Mouse (Mus musculus) limb, embryonic 13.5 days (tissue): Measurements from ENCODE around the gene Gm39653. TPM values are rescaled to one million over a fixed set of nuclear protein-coding genes. Genes with fewer than 3 reads are reported as not detected.
"Not testable (repeated sequence)": the region's sequence is repeated elsewhere in the genome, so short reads cannot be mapped to it uniquely, and the experiment has no call there.

ENCODE experiments used
- ATAC-seq: fragments of 200-750 bp; cut with Nextera tagmentation; 2 replicates; pipeline ENCODE4 v1.8.0; 2017; ENCODE audit warnings: low read depth, moderate number of reproducible peaks, moderate TSS enrichment; ENCODE audit not compliant: low FRiP score
- H3K27ac ChIP-seq: fragments of 300-500 bp; sonication (generic); 2 replicates; pipeline ENCODE4 v1.5.1; 2015; ENCODE audit warnings: inconsistent platforms, mild to moderate bottlenecking, moderate library complexity
- H3K27me3 ChIP-seq: fragments of 300-500 bp; sonication (generic); 2 replicates; pipeline ENCODE4 v1.6.1; 2015; ENCODE audit warnings: mild to moderate bottlenecking, inconsistent platforms
- H3K36me3 ChIP-seq: fragments of 300-500 bp; sonication (generic); 2 replicates; pipeline ENCODE4 v1.6.1; 2015; ENCODE audit warnings: inconsistent platforms, mild to moderate bottlenecking, moderate library complexity
- H3K4me1 ChIP-seq: fragments of 300-500 bp; sonication (generic); 2 replicates; pipeline ENCODE4 v1.6.1; 2015; ENCODE audit warnings: inconsistent platforms
- H3K4me2 ChIP-seq: fragments of 300-500 bp; sonication (generic); replicated peaks from 2 replicates; pipeline ENCODE4 v1.6.1; 2015; ENCODE audit warnings: inconsistent platforms, mild to moderate bottlenecking, moderate library complexity
- H3K4me3 ChIP-seq: fragments of 300-500 bp; sonication (generic); 2 replicates; pipeline ENCODE4 v1.5.1; 2015; ENCODE audit warnings: moderate library complexity, mild to moderate bottlenecking, inconsistent platforms
- H3K9ac ChIP-seq: fragments of 300-500 bp; sonication (generic); 2 replicates; pipeline ENCODE4 v1.6.1; 2015; ENCODE audit warnings: mild to moderate bottlenecking, inconsistent platforms
- H3K9me3 ChIP-seq: fragments of 300-500 bp; sonication (generic); 2 replicates; pipeline ENCODE4 v1.6.1; 2016; ENCODE audit warnings: inconsistent platforms
- WGBS: fragments of 180-500 bp; shearing (Covaris S2); methylation state at CpG from one replicate; pipeline ENCODE4 v1.1.7; 2015; 5-methylcytosine and 5-hydroxymethylcytosine counted together
- polyA plus RNA-seq: library from polyadenylated mRNA; unstranded; fragments of >200 nt; fragmentation: Nextera tagmentation; extraction: Ambion mirVana; gene quantifications from 2 replicates; pipeline ENCODE4 v1.2.1, GENCODE M21; 2015

Gene Gm39653
- polyA plus RNA-seq, 1 experiment from 2014 or later, result not detected

- peak; percentile 81; the same call in 1 of the 2 replicates for ATAC-seq
Measured at GRCm38 (mm10) chr1:63628211-63628610, 12.4 kb downstream of the Gm39653 start.

GRCm38 (mm10) chr1:63630390-63630789 lies 14.6 kb downstream of the Gm39653 start:
- not testable (repeated sequence) for H3K4me3 ChIP-seq, H3K9ac ChIP-seq, H3K27me3 ChIP-seq, H3K4me1 ChIP-seq, H3K27ac ChIP-seq, H3K36me3 ChIP-seq, H3K4me2 ChIP-seq, H3K9me3 ChIP-seq, ATAC-seq

More at GRCm38 (mm10) chr1:63628211-63628610, 12.4 kb downstream of the Gm39653 start:
- Histone ChIP-seq H3K27ac (no peak overlapping the region), H3K36me3 (no peaks in the 10 kb centered on the region), H3K9me3 (peaks cover 10% of the 10 kb centered on the region; the same call in 1 of the 2 replicates), H3K4me2 (no peak overlapping the region), H3K9ac (no peak overlapping the region), H3K27me3 (no peaks in the 10 kb centered on the region), H3K4me1 (0 out of 2 replicates have a peak, but pooled peaks cover 2% of the 10 kb centered on the region), H3K4me3 (no peak overlapping the region)
- 17% methylated on average over 2 of the region's 2 CpGs for WGBS

DNA sequence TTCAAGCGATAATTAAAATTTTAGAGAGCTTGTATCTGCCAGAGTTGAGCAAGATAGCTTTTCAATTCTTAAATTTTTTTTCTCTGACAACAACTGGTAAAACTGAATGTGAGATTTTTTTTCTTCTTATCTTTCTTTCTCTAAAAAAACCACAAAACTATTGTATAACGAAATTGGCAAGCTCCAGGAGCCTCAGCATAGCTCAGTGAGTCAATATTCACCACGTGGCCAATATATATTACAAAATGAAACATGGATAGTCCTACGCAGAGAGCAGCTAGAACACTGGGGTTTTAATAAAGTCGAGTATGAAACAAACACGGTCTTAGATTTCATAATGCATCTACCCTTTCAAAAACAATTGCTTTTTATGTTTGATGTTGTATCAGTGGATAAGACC lies 24.2 kb downstream of the Gm39653 start:
- Histone ChIP-seq H3K27me3 (no peaks in the 10 kb centered on the region), H3K9ac (no peak overlapping the region), H3K36me3 (no peaks in the 10 kb centered on the region), H3K4me3 (no peak overlapping the region), H3K27ac (no peak overlapping the region), H3K4me1 (no peaks in the 10 kb centered on the region), H3K4me2 (no peak overlapping the region), H3K9me3 (no peaks in the 10 kb centered on the region)
- ATAC-seq, result no peak
- 79% methylated on average over 6 of the region's 6 CpGs for WGBS

DNA sequence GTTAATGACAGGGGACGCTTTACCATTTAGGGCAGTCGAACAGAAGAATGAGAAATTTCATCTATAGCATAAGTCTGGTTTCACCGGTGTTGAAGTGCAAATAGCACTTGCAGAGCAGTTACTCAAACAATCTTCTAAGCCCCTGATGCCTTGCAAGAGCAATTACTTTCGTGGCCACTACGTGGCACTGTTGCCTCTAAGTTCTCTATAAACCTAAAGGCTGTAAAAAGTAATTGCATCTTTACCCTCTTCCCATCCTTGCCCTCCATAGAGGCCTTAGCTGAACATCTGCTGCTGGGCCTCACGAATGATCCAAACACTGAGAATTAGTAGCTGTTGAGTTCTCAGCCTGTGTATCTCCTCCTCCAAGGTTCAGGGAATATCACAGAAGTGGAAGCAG lies 42.2 kb downstream of the Gm39653 start:
- no peak overlapping the region for H3K27ac ChIP-seq
- no peaks in the 10 kb centered on the region for H3K9me3 ChIP-seq
- peaks cover 22% of the 10 kb centered on the region for H3K27me3 ChIP-seq
- no peak for ATAC-seq
- H3K4me1 ChIP-seq, result no peaks in the 10 kb centered on the region
- WGBS, result 11% methylated on average over 6 of the region's 6 CpGs
- no peak overlapping the region for H3K4me3 ChIP-seq
- no peak overlapping the region for H3K4me2 ChIP-seq
- H3K36me3 ChIP-seq, result no peaks in the 10 kb centered on the region
- no peak overlapping the region for H3K9ac ChIP-seq

DNA sequence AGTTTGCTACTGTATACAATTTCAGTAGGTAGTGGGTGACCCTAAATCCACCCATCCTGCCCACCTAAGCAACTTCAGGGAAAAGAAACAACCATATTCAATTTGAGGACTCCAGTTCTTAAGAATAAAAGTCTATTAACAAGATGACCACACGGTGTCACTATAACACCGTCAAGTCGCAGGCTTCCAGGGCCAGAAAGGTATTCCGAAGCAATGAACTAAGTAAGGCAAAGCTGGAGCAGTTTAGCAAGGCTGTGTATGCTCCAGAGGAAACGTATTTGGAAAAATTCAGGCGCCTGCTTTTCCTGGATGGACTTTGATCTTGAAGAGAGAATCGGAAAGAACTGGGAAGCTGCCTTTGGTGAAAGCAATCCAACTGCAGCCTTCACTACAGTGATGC lies 43.8 kb downstream of the Gm39653 start:
- Histone ChIP-seq H3K9me3 (no peaks in the 10 kb centered on the region), H3K4me2 (no peak overlapping the region), H3K36me3 (no peaks in the 10 kb centered on the region), H3K27me3 (peaks cover 22% of the 10 kb centered on the region), H3K27ac (no peak overlapping the region), H3K4me1 (no peaks in the 10 kb centered on the region), H3K9ac (no peak overlapping the region), H3K4me3 (no peak overlapping the region)
- no peak for ATAC-seq
- 2% methylated on average over 7 of the region's 7 CpGs for WGBS

DNA sequence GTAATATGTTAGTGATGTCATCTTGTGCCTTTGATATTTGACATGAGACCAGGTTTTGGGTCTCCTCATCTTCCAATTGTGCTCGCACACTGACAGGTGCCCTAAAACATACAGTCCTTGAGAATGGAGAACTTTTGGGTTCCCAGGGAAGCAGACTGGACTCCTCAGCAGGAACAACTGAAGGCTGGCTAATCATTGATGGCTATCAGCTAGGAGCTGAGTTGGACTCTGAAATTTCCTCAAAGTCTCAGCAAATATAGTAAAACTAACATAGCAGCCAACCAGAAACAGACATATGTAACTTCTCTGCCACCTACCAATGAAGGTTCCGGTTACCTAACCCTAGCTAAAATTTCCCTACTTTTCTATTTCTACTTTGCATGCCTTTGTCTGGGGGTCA lies 50.3 kb downstream of the Gm39653 start:
- ATAC-seq, result no peak
- Histone ChIP-seq H3K27ac (no peak overlapping the region), H3K4me2 (no peak overlapping the region), H3K4me1 (0 out of 2 replicates have a peak, but pooled peaks cover 8% of the 10 kb centered on the region), H3K9me3 (no peaks in the 10 kb centered on the region), H3K4me3 (no peak overlapping the region), H3K36me3 (no peaks in the 10 kb centered on the region), H3K9ac (no peak overlapping the region), H3K27me3 (peaks cover 35% of the 10 kb centered on the region)
- WGBS, result 95% methylated on average over 2 of the region's 2 CpGs

DNA sequence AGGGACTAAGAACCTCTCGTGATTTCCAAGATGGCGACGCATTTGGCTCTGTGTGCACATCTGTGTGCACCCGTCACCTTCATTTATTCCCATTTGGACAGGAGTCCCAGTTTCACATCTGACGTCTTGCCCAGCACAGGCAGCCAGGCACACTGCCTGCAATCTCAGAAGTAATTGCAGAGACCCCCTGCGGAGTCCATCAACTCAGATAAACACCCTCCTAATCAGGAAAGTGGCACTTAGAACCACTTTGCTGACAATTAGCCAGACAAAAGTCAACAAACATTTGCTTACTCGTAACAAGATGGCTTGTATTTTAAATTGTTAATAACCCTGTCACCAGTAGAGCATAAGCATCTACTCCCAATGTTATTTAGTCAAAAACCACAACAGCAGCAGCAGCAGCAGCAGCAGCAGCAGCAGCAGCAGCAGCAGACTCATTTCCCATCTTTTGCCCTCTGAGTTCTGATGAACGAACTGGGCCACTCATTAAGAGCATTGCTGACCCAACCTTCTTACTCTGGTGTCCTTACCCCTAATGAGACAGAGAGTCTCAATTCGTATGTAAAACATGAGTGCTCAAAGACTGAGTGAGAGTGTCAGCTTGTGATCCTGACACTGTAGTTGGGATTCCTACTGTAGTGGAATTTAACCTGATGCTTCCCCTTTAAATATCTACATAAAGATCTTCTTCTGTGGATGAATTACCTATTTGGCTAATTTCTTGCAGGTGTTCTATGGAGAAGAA lies 51.6 kb downstream of the Gm39653 start:
- H3K4me1 ChIP-seq, result 0 out of 2 replicates have a peak, but pooled peaks cover 8% of the 10 kb centered on the region
- H3K4me2 ChIP-seq, result no peak overlapping the region
- H3K27ac ChIP-seq, result no peak overlapping the region
- no peak for ATAC-seq
- peaks cover 29% of the 10 kb centered on the region for H3K27me3 ChIP-seq
- no peak overlapping the region for H3K4me3 ChIP-seq
- no peaks in the 10 kb centered on the region for H3K9me3 ChIP-seq
- no peak overlapping the region for H3K9ac ChIP-seq
- 27% methylated on average over 9 of the region's 9 CpGs for WGBS
- H3K36me3 ChIP-seq, result no peaks in the 10 kb centered on the region

DNA sequence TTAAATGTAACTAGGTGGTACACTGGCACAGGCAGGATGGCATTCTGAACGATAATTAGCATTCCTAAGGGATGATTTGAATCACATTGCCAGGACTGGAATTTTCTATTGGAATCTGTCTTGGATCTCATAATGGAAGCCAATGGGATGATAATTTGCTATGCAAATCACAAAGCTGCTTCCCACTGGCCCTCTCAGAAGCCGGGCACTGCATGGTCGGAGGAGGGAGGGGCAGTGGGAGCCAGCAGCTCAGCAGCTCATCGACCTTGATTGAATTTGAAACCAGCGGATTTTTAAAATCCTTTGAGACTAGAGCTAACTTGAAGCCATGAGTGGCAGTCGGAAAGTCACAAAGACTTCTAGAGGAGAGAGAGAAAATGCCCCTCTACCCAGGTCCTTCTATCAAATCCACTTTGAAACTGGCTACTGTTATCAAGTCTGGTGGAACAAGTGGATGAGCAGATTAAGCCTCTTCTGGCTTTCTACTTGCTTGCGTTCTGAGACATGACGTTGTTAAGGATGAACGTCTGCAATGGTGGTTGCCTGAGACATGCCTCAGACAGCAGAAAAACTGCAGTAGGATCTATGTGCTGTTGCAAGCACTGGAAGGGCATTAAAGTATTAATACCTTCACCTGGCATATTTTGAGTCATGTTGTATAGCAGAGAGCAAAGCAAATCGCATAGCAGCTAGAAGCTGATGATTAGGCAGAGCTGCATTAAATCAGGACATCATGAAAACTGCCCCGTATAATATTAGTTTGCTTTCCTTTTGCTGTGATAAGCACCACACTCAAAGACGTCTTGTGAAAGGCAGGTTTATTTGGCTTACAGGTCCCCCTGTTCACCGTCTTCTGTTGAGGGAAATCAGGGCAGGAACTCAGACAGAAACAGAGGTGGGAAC lies 52.4 kb downstream of the Gm39653 start:
- Histone ChIP-seq H3K9me3 (no peaks in the 10 kb centered on the region), H3K9ac (no peak overlapping the region), H3K27me3 (peaks cover 29% of the 10 kb centered on the region), H3K4me1 (0 out of 2 replicates have a peak, but pooled peaks cover 8% of the 10 kb centered on the region), H3K27ac (no peak overlapping the region), H3K4me3 (no peak overlapping the region), H3K4me2 (peak overlapping the region; percentile 31; the same call in 1 of the 2 replicates), H3K36me3 (no peaks in the 10 kb centered on the region)
- no peak for ATAC-seq
- WGBS, result 24% methylated on average over 13 of the region's 13 CpGs

DNA sequence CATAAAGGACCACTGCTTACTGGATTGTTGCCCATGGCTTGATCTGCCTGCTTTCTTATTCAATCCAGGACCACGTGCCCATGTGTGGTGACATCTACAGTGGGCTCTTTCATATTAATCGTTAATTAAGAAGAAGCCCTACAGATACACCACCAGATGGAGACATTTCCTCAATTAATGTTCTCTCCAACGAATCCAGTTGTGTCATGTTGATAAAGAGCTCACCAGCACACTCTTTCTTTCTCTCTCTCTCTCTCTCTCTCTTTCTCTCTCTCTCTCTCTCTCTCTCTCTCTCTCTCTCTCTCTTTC lies 53.0 kb downstream of the Gm39653 start:
- no peak for ATAC-seq
- 6% methylated on average over 3 of the region's 3 CpGs for WGBS
- no peaks in the 10 kb centered on the region for H3K9me3 ChIP-seq
- H3K4me2 ChIP-seq, result peak overlapping the region; percentile 31; the same call in 1 of the 2 replicates
- H3K27ac ChIP-seq, result no peak overlapping the region
- 0 out of 2 replicates have a peak, but pooled peaks cover 8% of the 10 kb centered on the region for H3K4me1 ChIP-seq
- H3K4me3 ChIP-seq, result no peak overlapping the region
- H3K36me3 ChIP-seq, result no peaks in the 10 kb centered on the region
- H3K9ac ChIP-seq, result no peak overlapping the region
- H3K27me3 ChIP-seq, result peaks cover 29% of the 10 kb centered on the region

Other genes with a start within 250 kb of the Gm39653 start
- 4.4 and 4.6 TPM in 2 replicates for gene Adam23, start 170.1 kb upstream of the Gm39653 start, polyA plus RNA-seq
- not detected in 2 replicates for gene Dytn, start 71.0 kb downstream of the Gm39653 start, polyA plus RNA-seq
- gene Mdh1b, start 114.3 kb downstream of the Gm39653 start, polyA plus RNA-seq, result not detected in 2 replicates
- 50.7 and 55.7 TPM in 2 replicates for gene Fastkd2, start 114.6 kb downstream of the Gm39653 start, polyA plus RNA-seq
- gene 4933402D24Rik, start 153.3 kb downstream of the Gm39653 start, polyA plus RNA-seq, result 0.27 TPM in 1 of 2 replicates, not detected in the other